21 mouse cellular contexts compared by ENCODE assay signal in genomic region chr5:98201606-98202005, GRCm38 (mm10). TPM values are rescaled to one million over a fixed set of nuclear protein-coding genes. Genes with fewer than 3 reads are reported as not detected.
"Had no signal": no experiment of that assay in that cellular context is flagged by ENCODE, and none has a peak within 500 bp of the region (broad histone marks: within the 10 kb centered on the region; RNA-seq: fewer than 3 reads in every experiment).

No protein-coding gene starts in this region.

- H3K4me3 ChIP-seq: lung, embryonic 15.5 days; midbrain, embryonic 10.5 days; midbrain, embryonic 12.5 days; myocyte; neural tube, embryonic 13.5 days; neural tube, embryonic 15.5 days had no signal

- H3K27ac ChIP-seq: liver, embryonic 14.5 days; lung, embryonic 15.5 days; midbrain, embryonic 10.5 days; midbrain, embryonic 12.5 days; neural tube, embryonic 13.5 days; neural tube, embryonic 15.5 days had no signal

- H3K27me3 ChIP-seq: lung, embryonic 15.5 days; midbrain, embryonic 12.5 days had no signal

- H3K9ac ChIP-seq: liver, embryonic 14.5 days; lung, embryonic 15.5 days; midbrain, embryonic 12.5 days; neural tube, embryonic 13.5 days; neural tube, embryonic 15.5 days had no signal

- H3K4me2 ChIP-seq: lung, embryonic 15.5 days; midbrain, embryonic 12.5 days; neural tube, embryonic 13.5 days; neural tube, embryonic 15.5 days had no signal

- H3K9me3 ChIP-seq: lung, embryonic 15.5 days; midbrain, embryonic 10.5 days; midbrain, embryonic 12.5 days; neural tube, embryonic 13.5 days; neural tube, embryonic 15.5 days had no signal

- H3K4me1 ChIP-seq: midbrain, embryonic 10.5 days; midbrain, embryonic 12.5 days; neural tube, embryonic 13.5 days; neural tube, embryonic 15.5 days had no signal

- DNase-seq: lung, adult 18-20 months; lung, postnatal 10 days; retina, postnatal 1 day; right cerebral cortex, adult 18-20 months; right cerebral cortex, postnatal 25 days; right cerebral cortex, postnatal 4 days; spleen, adult 18-20 months; thymus, adult 18-20 months; thymus, postnatal 14 days; thymus, postnatal 36 days had no signal

- H3K36me3 ChIP-seq: lung, embryonic 15.5 days; midbrain, embryonic 10.5 days; midbrain, embryonic 12.5 days; neural tube, embryonic 13.5 days; neural tube, embryonic 15.5 days had no signal

- ATAC-seq: midbrain, embryonic 16.5 days had no signal

RNA-seq across cellular contexts. Expression of gene Prdm8, which starts 34.6 kb away (rescaled TPM):
- polyA plus RNA-seq: liver, embryonic 14.5 days; liver, embryonic 16.5 days; thymus, postnatal 0 days had no signal

RNA-seq across cellular contexts. Expression of gene Fgf5, which starts 52.4 kb away (rescaled TPM):
- polyA plus RNA-seq: small intestine, adult 2 months; thymus, postnatal 0 days had no signal
